Mouse (Mus musculus): ENCODE measurements around the gene Tmbim6. TPM values are rescaled to one million over a fixed set of nuclear protein-coding genes. Genes with fewer than 3 reads are reported as not detected.
A peak's percentile ranks its signal among the peaks of the same experiment; 100 is the strongest.

Gene Tmbim6
- polyA plus RNA-seq, 1 experiment from 2014 or later = 327 TPM

DNA sequence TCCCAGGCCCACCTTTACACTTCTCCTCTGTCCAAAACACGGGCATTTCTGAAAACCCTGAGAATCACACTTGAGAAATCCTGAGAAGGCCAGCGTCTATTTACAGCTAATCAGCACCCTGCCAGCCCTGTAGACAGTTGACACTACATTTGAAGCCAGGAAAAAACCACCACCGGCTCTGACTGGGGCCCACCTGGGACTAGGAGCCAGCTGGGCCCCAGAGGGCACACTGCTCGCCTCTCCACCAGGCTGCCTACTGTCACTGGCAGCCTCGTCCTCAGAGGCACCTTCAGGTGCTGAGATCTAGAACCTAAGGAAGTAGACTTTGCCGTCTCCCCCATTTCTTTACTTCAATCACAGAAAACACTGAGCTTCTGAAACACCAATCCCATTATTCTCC is 37.0 kb upstream of the Tmbim6 start:
- WGBS = 67% methylated on average over 6 of the region's 6 CpGs
- Histone ChIP-seq H3K4me3 (ENCODE audit: low read depth, low read length) (no peak overlapping the region), H3K9ac (no peak overlapping the region), H3K9me3 (ENCODE audit: low read depth, low read length) (no peaks in the 10 kb centered on the region), H3K27ac (ENCODE audit: low read depth) (no peak overlapping the region), H3K4me2 (no peak overlapping the region), H3K36me3 (ENCODE audit: insufficient read depth) (no peaks in the 10 kb centered on the region), H3K4me1 (ENCODE audit: insufficient read depth) (no peaks in the 10 kb centered on the region), H3K27me3 (ENCODE audit: insufficient read depth, low read length) (no peaks in the 10 kb centered on the region)
- DNase-seq (no peak), ATAC-seq (ENCODE audit: insufficient read depth) (no peak)
- TF ChIP-seq CTCF (IDR thresholded peaks at IDR 0.05; ENCODE audit: low read depth) = no peak

DNA sequence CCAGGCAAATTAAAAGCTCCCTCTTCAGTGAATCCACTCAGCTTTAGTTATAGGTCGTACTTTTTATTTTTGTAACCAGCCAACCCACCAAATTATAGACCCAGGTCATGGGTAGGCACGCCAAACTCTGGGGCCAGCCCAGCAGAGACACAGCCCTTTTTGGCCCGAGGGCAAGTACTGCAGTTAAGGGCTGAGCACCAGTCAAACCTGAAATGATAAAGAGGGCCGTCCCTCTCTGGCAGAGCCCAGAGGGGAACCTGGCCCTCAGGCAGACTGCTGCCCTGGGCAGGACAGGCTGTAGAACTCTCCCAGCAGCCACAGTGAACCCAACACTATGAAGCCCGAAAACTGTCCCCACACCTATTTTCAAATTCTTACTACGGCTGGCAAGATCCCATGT is 36.2 kb upstream of the Tmbim6 start:
- H3K4me3 ChIP-seq (ENCODE audit: low read depth, low read length) = no peak overlapping the region
- H3K4me1 ChIP-seq (ENCODE audit: insufficient read depth) = no peaks in the 10 kb centered on the region
- no peak for TF ChIP-seq CTCF (IDR thresholded peaks at IDR 0.05; ENCODE audit: low read depth)
- no peak overlapping the region for H3K9ac ChIP-seq
- ATAC-seq (ENCODE audit: insufficient read depth) = no peak
- no peak for DNase-seq
- no peaks in the 10 kb centered on the region for H3K27me3 ChIP-seq (ENCODE audit: insufficient read depth, low read length)
- no peak overlapping the region for H3K4me2 ChIP-seq
- no peaks in the 10 kb centered on the region for H3K9me3 ChIP-seq (ENCODE audit: low read depth, low read length)
- 65% methylated on average over 6 of the region's 6 CpGs for WGBS
- no peaks in the 10 kb centered on the region for H3K36me3 ChIP-seq (ENCODE audit: insufficient read depth)
- H3K27ac ChIP-seq (ENCODE audit: low read depth) = no peak overlapping the region

DNA sequence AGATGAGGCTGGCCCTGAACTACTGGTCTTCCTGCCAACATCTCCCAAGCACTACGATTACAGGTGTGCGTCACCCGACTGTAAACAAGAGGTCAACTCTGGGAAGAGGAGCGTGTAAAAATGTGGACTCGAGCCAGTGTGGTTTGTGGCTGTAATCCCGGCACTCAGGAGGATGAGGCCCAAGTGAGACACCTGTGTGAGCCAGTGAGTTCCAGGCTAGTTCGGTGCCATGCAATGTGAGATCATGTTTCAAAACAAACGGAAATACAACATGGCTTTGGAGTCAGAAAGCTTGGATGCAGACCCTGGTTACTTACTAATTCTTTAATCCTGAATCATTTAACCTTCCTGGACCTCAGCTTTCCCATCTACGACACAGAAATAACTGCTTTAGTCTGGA is 33.7 kb upstream of the Tmbim6 start:
- no peak for TF ChIP-seq CTCF (IDR thresholded peaks at IDR 0.05; ENCODE audit: low read depth)
- H3K27me3 ChIP-seq (ENCODE audit: insufficient read depth, low read length) = no peaks in the 10 kb centered on the region
- no peak overlapping the region for H3K9ac ChIP-seq
- DNase-seq (no peak), ATAC-seq (ENCODE audit: insufficient read depth) (no peak)
- H3K9me3 ChIP-seq (ENCODE audit: low read depth, low read length) = no peaks in the 10 kb centered on the region
- no peak overlapping the region for H3K4me2 ChIP-seq
- no peak overlapping the region for H3K4me3 ChIP-seq (ENCODE audit: low read depth, low read length)
- WGBS = 79% methylated on average over 9 of the region's 9 CpGs
- H3K36me3 ChIP-seq (ENCODE audit: insufficient read depth) = no peaks in the 10 kb centered on the region
- H3K4me1 ChIP-seq (ENCODE audit: insufficient read depth) = no peaks in the 10 kb centered on the region
- no peak overlapping the region for H3K27ac ChIP-seq (ENCODE audit: low read depth)

DNA sequence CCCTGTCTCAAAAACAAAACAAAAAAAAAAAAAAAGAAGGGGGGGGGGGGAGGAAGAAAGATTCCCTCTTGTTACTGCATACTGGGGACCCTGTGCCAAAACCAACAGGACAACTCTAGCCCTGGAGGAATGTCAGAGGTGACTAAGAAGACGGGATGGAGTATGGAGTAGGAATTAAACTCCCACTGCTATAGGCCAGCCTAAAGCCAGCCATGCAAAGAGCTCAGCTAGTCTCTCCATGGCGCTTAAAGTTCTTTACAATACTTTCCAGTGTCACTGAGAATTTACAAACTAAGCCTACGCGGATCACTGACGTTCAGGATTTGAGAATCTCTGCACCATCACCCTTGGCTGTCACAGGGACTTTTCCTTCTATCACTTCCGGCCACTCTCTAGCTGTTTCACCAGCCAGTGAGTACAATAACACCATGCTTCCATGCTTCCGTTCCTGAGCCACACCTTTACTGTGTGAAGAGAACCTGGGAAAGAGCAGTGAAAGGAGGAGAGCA is 28.6 kb upstream of the Tmbim6 start:
- DNase-seq = no peak
- H3K9ac ChIP-seq = no peak overlapping the region

DNA sequence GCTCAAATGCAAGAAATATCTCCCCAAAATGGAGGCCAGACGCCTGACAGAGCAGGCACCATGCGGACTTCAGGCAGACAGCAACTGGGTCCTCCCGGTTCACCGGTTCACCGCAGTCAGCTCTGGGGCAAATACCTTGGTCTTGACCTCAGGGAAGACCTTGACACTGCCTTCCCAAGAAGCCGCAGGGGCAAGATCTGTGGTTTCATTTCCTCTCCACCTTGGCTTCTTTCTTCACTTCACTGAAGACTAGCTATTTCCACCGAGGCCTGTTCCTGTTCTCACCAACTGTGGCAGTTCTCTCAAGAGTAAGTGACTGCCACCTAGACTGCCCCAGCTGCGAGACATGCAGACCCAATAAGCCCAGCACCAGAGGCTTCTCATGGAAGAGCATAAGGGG is 27.8 kb upstream of the Tmbim6 start:
- Histone ChIP-seq H3K36me3 (ENCODE audit: insufficient read depth) (no peaks in the 10 kb centered on the region), H3K27ac (ENCODE audit: low read depth) (no peak overlapping the region), H3K4me3 (ENCODE audit: low read depth, low read length) (no peak overlapping the region), H3K9ac (no peak overlapping the region), H3K9me3 (ENCODE audit: low read depth, low read length) (no peaks in the 10 kb centered on the region), H3K4me2 (no peak overlapping the region), H3K27me3 (ENCODE audit: insufficient read depth, low read length) (no peaks in the 10 kb centered on the region), H3K4me1 (ENCODE audit: insufficient read depth) (0 out of 2 replicates have a peak, but pooled peaks cover 2% of the 10 kb centered on the region)
- no peak for TF ChIP-seq CTCF (IDR thresholded peaks at IDR 0.05; ENCODE audit: low read depth)
- ATAC-seq (ENCODE audit: insufficient read depth) (no peak), DNase-seq (no peak)
- 67% methylated on average over 8 of the region's 8 CpGs for WGBS

More for the DNA sequence above, 28.6 kb upstream of the Tmbim6 start:
- WGBS = 69% methylated on average over 7 of the region's 7 CpGs
- no peaks in the 10 kb centered on the region for H3K27me3 ChIP-seq (ENCODE audit: insufficient read depth, low read length)
- no peaks in the 10 kb centered on the region for H3K36me3 ChIP-seq (ENCODE audit: insufficient read depth)
- 0 out of 2 replicates have a peak, but pooled peaks cover 2% of the 10 kb centered on the region for H3K4me1 ChIP-seq (ENCODE audit: insufficient read depth)
- no peak overlapping the region for H3K4me3 ChIP-seq (ENCODE audit: low read depth, low read length)
- H3K9me3 ChIP-seq (ENCODE audit: low read depth, low read length) = no peaks in the 10 kb centered on the region
- TF ChIP-seq CTCF (IDR thresholded peaks at IDR 0.05; ENCODE audit: low read depth) = no peak
- no peak for ATAC-seq (ENCODE audit: insufficient read depth)
- no peak overlapping the region for H3K4me2 ChIP-seq
- H3K27ac ChIP-seq (ENCODE audit: low read depth) = no peak overlapping the region; the same call in 1 of the 2 replicates

DNA sequence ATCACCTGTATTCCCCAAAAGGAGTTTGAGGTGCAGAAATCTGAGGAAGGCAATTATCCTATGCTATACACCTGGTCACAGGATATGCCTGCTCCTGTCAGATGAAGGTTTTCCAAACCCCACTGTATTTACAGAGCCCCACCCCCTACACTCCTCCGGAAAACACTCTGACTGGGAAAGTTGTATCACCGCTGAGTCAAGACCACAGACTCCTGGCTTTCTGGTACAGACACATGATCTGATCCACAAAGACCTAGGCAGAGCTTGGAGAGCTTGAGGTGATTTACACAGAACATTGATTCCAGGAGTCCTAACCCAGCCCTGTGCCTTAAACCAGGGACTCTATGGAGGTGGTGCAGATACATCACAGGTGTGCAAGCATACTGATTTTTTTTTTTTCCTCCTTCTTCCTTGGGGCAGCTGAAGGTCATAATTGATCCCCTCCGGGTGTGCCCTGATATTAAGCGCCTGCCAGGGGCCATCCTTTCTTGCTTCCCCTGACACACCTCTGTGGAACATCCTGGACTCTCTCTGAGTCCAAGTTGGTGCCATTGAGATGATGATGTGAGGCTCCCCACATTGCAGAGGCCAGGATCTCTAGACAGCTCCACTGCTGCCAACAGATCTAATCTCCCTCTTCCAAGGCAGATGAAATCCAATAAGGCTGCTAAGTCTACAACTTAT is 24.0 kb upstream of the Tmbim6 start:
- Histone ChIP-seq H3K27ac (ENCODE audit: low read depth) (no peak overlapping the region), H3K9ac (peak overlapping the region; percentile 82), H3K4me2 (peak overlapping the region; percentile 64), H3K9me3 (ENCODE audit: low read depth, low read length) (no peaks in the 10 kb centered on the region), H3K36me3 (ENCODE audit: insufficient read depth) (no peaks in the 10 kb centered on the region), H3K4me3 (ENCODE audit: low read depth, low read length) (peak overlapping the region; percentile 89), H3K4me1 (ENCODE audit: insufficient read depth) (0 out of 2 replicates have a peak, but pooled peaks cover 2% of the 10 kb centered on the region), H3K27me3 (ENCODE audit: insufficient read depth, low read length) (no peaks in the 10 kb centered on the region)
- ATAC-seq (ENCODE audit: insufficient read depth) (no peak), DNase-seq (no peak)
- TF ChIP-seq CTCF (IDR thresholded peaks at IDR 0.05; ENCODE audit: low read depth) = no peak
- 41% methylated on average over 4 of the region's 4 CpGs for WGBS

DNA sequence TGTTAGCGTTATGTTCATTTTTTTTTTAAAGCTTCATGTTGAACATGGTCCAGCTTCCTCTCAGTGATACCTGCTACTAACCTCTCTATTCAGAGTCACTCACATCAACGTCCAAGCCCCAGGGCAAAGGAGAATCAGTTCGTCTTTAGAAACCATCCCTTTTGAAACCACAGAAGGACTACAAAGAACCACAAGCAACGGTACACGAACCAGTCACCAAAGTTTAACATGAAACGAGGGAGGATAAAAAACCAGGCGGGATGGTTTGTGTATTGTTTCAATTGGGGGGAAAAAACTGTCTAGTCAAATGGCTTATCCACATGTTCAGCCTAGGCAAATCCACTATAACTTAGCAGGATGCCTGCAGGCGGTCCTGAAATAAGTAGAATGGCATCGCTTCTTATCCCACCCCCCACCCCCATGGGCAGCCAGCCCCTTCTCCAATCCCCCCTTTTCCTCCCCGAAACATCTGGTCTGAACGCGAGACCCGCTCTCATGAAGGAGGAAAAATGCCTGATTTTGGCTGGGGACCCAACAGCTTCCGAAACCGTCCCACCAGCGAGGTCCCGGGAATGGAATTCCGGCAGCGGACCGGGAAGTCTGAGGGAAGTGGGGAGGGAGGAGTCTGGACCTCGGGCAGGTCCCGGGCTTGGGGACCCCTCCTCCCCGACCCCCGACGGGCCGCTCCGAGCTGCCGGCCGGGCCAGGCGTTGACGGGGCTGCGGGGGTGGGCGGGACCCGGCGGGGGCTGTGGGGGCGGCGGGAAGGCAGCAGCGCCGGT is 23.1 kb upstream of the Tmbim6 start:
- no peaks in the 10 kb centered on the region for H3K9me3 ChIP-seq (ENCODE audit: low read depth, low read length)
- no peaks in the 10 kb centered on the region for H3K36me3 ChIP-seq (ENCODE audit: insufficient read depth)
- 0 out of 2 replicates have a peak, but pooled peaks cover 2% of the 10 kb centered on the region for H3K4me1 ChIP-seq (ENCODE audit: insufficient read depth)
- peak overlapping the region; percentile 64 for H3K4me2 ChIP-seq
- H3K27ac ChIP-seq (ENCODE audit: low read depth) = peak overlapping the region; percentile 90
- peak overlapping the region; percentile 82 for H3K9ac ChIP-seq
- peak; percentile 69 for ATAC-seq (ENCODE audit: insufficient read depth)
- peak overlapping the region; percentile 89 for H3K4me3 ChIP-seq (ENCODE audit: low read depth, low read length)
- WGBS = 2% methylated on average over 33 of the region's 39 CpGs
- no peak for TF ChIP-seq CTCF (IDR thresholded peaks at IDR 0.05; ENCODE audit: low read depth)
- no peaks in the 10 kb centered on the region for H3K27me3 ChIP-seq (ENCODE audit: insufficient read depth, low read length)
- peak; percentile 73 for DNase-seq
